Mouse (Mus musculus): ENCODE measurements around the gene Vsig10. TPM values are rescaled to one million over a fixed set of nuclear protein-coding genes. Genes with fewer than 3 reads are reported as not detected.
"Not testable (repeated sequence)": the region's sequence is repeated elsewhere in the genome, so short reads cannot be mapped to it uniquely, and the experiment has no call there.

Gene Vsig10
- polyA plus RNA-seq, 1 experiment from 2014 or later: 3.9 TPM

DNA sequence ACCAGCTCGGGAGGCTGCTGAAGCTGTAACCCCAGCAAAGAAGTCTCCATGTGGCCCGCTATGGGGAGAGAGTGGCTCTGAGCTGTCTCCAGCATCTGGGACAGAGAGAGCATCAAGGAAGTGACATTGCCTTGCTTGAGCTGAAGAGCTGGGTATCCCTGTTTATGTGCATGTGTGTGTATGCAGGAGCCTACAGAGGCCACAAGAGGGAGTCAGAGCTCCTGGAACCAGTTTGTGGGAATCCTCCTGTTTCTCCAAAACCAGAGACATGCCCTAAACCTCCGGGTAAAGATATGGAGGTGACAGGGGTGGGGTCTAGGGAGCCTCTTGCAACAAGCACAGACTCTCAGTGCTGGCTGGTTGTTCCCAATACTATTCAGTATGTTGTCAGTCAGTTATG lies 27.6 kb upstream of the Vsig10 start:
- Histone ChIP-seq H3K9me3 (ENCODE audit: control insufficient read depth, low read length) (no peaks in the 10 kb centered on the region), H3K36me3 (ENCODE audit: control insufficient read depth, insufficient read depth, low read length) (no peaks in the 10 kb centered on the region), H3K9ac (ENCODE audit: low read depth, low read length) (no peak overlapping the region), H3K27me3 (replicated peaks; ENCODE audit: control insufficient read depth, insufficient read depth, low read length) (no peaks in the 10 kb centered on the region), H3K27ac (replicated peaks; ENCODE audit: low read depth, low read length) (no peak overlapping the region), H3K4me3 (ENCODE audit: low read depth, low read length) (no peak overlapping the region), H3K4me1 (ENCODE audit: control insufficient read depth, insufficient read depth, low read length) (peaks cover 7% of the 10 kb centered on the region; the same call in 1 of the 2 replicates), H3K4me2 (ENCODE audit: low read depth, low read length) (no peak overlapping the region)
- WGBS: 83% methylated on average over 3 of the region's 3 CpGs
- DNase-seq (ENCODE audit: low spot score) (no peak), ATAC-seq (ENCODE audit: low read depth) (no peak)

DNA sequence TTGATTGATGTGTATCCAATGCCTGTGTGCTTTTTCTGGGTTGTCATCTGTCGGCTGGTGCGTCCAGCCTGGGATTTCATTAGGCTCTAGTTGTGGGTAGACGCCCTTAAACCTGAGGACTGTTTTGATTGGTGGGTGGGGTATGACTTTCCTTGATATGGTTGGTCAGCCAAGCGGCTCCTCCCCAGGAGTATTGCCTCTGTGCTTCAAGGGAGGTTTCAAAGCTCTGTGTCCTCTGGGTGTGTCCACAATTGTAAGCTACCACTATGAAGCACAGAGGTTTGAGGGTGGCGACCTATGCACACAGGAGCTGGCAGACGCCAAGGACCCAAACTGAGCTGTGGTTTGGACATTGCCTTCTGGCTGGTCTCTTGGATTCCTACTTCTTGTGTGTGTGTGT lies 26.3 kb upstream of the Vsig10 start:
- no peak for DNase-seq (ENCODE audit: low spot score)
- Histone ChIP-seq H3K27me3 (replicated peaks; ENCODE audit: control insufficient read depth, insufficient read depth, low read length) (no peaks in the 10 kb centered on the region), H3K9me3 (ENCODE audit: control insufficient read depth, low read length) (no peaks in the 10 kb centered on the region), H3K4me2 (ENCODE audit: low read depth, low read length) (no peak overlapping the region), H3K4me3 (ENCODE audit: low read depth, low read length) (no peak overlapping the region), H3K36me3 (ENCODE audit: control insufficient read depth, insufficient read depth, low read length) (no peaks in the 10 kb centered on the region), H3K27ac (replicated peaks; ENCODE audit: low read depth, low read length) (no peak overlapping the region), H3K4me1 (ENCODE audit: control insufficient read depth, insufficient read depth, low read length) (peaks cover 6% of the 10 kb centered on the region; the same call in 1 of the 2 replicates), H3K9ac (ENCODE audit: low read depth, low read length) (no peak overlapping the region)
- no peak for ATAC-seq (ENCODE audit: low read depth)
- WGBS: 80% methylated on average over 6 of the region's 6 CpGs

DNA sequence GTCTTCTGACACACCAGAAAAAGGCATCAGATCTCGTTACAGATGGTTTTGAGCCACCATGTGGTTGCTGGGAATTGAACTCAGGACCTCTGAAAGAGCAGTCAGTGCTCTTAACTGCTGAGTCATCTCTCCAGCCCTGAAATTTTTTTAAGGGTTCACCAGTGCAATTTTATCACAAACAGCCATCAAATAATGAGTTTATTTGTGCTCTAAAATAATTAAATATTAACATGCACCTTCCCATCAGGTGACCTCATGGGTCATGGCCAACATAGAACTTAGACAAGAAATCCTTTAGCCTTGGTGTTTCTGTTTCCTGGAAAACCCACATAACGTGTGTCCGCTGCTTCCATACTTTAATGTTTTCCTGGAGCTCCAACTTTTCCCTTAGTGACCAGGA lies 25.1 kb upstream of the Vsig10 start:
- DNase-seq (ENCODE audit: low spot score); H3K27me3 ChIP-seq (replicated peaks; ENCODE audit: control insufficient read depth, insufficient read depth, low read length); H3K27ac ChIP-seq (replicated peaks; ENCODE audit: low read depth, low read length); H3K4me2 ChIP-seq (ENCODE audit: low read depth, low read length); H3K9ac ChIP-seq (ENCODE audit: low read depth, low read length); ATAC-seq (ENCODE audit: low read depth); H3K36me3 ChIP-seq (ENCODE audit: control insufficient read depth, insufficient read depth, low read length); H3K4me3 ChIP-seq (ENCODE audit: low read depth, low read length); H3K9me3 ChIP-seq (ENCODE audit: control insufficient read depth, low read length); H3K4me1 ChIP-seq (ENCODE audit: control insufficient read depth, insufficient read depth, low read length): not testable (repeated sequence)
- WGBS: 78% methylated on average over 3 of the region's 3 CpGs

DNA sequence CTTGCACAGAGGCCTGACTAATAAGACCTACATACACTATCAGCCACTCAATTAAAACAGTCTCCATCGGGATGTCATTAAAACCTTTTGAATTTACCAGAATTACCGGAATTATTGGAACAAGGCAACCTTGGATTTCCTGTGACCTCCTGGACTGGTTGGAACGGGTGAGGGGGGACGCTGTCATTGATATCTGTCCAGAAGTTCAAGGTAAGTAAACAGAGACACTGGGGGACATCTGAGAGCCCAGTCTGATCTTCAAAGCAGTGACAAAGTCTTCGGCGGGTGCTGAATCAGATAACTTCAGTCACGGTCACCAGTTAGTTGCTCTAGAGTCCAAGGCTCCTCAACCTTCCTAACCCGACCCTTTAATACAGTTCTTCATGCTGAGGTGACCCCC lies 23.9 kb upstream of the Vsig10 start:
- H3K9ac ChIP-seq (ENCODE audit: low read depth, low read length): no peak overlapping the region
- no peak overlapping the region for H3K4me2 ChIP-seq (ENCODE audit: low read depth, low read length)
- no peak overlapping the region for H3K4me3 ChIP-seq (ENCODE audit: low read depth, low read length)
- 87% methylated on average over 8 of the region's 8 CpGs for WGBS
- no peaks in the 10 kb centered on the region for H3K27me3 ChIP-seq (replicated peaks; ENCODE audit: control insufficient read depth, insufficient read depth, low read length)
- H3K4me1 ChIP-seq (ENCODE audit: control insufficient read depth, insufficient read depth, low read length): no peaks in the 10 kb centered on the region
- no peaks in the 10 kb centered on the region for H3K36me3 ChIP-seq (ENCODE audit: control insufficient read depth, insufficient read depth, low read length)
- H3K27ac ChIP-seq (replicated peaks; ENCODE audit: low read depth, low read length): no peak overlapping the region
- DNase-seq (ENCODE audit: low spot score): no peak
- no peak for ATAC-seq (ENCODE audit: low read depth)
- no peaks in the 10 kb centered on the region for H3K9me3 ChIP-seq (ENCODE audit: control insufficient read depth, low read length)

DNA sequence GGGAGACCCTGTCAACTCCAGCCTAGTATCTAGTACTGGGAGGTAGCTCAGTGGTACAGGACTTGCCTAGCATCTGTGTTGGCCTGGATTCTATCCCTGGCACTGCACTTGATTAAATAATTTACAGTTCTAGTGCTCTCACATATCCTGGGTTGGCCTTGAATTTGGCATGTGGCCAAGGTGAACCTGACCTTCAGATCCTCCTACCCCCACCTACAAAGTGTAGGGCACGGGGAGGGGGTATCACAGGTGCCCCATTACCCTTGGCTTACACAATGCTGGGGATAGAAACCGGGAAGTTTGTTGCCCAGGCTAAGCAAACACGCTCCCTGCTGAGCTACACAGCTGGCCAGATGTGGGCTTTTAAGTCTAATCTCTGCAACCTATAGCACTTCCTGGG lies 16.0 kb upstream of the Vsig10 start:
- 59% methylated on average over 3 of the region's 3 CpGs for WGBS
- Histone ChIP-seq H3K9me3 (ENCODE audit: control insufficient read depth, low read length) (no peaks in the 10 kb centered on the region), H3K4me1 (ENCODE audit: control insufficient read depth, insufficient read depth, low read length) (no peaks in the 10 kb centered on the region), H3K9ac (ENCODE audit: low read depth, low read length) (no peak overlapping the region), H3K4me3 (ENCODE audit: low read depth, low read length) (no peak overlapping the region), H3K27me3 (replicated peaks; ENCODE audit: control insufficient read depth, insufficient read depth, low read length) (no peaks in the 10 kb centered on the region), H3K4me2 (ENCODE audit: low read depth, low read length) (no peak overlapping the region), H3K27ac (replicated peaks; ENCODE audit: low read depth, low read length) (no peak overlapping the region), H3K36me3 (ENCODE audit: control insufficient read depth, insufficient read depth, low read length) (no peaks in the 10 kb centered on the region)
- DNase-seq (ENCODE audit: low spot score) (no peak), ATAC-seq (ENCODE audit: low read depth) (no peak)

DNA sequence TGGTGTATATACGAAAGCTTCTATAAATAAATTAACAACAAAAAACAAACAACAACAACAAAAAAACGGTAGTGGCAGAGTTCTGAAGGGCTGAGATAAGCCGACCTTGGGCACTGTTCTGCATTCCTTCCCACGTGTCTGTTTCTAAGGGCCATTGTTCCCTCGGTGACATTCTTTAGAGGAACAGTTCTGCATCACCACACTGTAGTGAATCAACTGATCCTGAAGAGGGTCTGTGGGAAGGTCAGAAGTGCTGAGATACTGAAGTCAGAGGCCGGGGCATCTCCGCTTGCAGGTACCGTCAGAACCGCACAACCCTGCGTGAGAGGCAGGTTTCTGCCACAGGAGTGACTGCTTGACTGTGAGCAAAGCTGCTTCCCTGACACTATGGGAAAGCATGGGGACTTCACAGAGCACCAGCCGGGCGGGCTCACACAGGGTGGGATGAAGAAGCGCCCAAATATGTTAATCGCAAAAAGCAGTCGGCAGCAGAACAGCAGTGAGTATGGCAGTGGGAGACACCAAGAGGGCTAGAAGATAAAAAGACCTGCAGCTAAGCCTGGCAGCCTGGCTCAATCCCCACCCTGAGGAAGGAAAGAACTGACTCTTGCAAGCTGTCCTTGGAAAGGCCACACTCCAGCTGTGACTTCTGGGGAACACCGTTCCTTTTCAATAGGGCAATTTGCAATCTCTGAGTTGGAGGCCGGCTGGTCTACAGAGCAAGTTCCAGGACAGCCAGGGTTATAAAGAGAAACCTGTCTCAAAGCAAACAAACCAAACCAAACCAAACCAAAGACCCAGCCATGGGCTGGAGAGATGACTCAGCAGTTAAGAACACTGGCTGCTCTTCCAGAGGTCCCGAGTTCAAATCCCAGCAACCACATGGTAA lies 14.9 kb upstream of the Vsig10 start:
- no peaks in the 10 kb centered on the region for H3K9me3 ChIP-seq (ENCODE audit: control insufficient read depth, low read length)
- H3K9ac ChIP-seq (ENCODE audit: low read depth, low read length): no peak overlapping the region
- DNase-seq (ENCODE audit: low spot score) (no peak), ATAC-seq (ENCODE audit: low read depth) (no peak)
- no peaks in the 10 kb centered on the region for H3K4me1 ChIP-seq (ENCODE audit: control insufficient read depth, insufficient read depth, low read length)
- no peak overlapping the region for H3K4me3 ChIP-seq (ENCODE audit: low read depth, low read length)
- H3K27ac ChIP-seq (replicated peaks; ENCODE audit: low read depth, low read length): no peak overlapping the region
- 64% methylated on average over 18 of the region's 18 CpGs for WGBS
- H3K4me2 ChIP-seq (ENCODE audit: low read depth, low read length): no peak overlapping the region
- no peaks in the 10 kb centered on the region for H3K36me3 ChIP-seq (ENCODE audit: control insufficient read depth, insufficient read depth, low read length)
- H3K27me3 ChIP-seq (replicated peaks; ENCODE audit: control insufficient read depth, insufficient read depth, low read length): no peaks in the 10 kb centered on the region

DNA sequence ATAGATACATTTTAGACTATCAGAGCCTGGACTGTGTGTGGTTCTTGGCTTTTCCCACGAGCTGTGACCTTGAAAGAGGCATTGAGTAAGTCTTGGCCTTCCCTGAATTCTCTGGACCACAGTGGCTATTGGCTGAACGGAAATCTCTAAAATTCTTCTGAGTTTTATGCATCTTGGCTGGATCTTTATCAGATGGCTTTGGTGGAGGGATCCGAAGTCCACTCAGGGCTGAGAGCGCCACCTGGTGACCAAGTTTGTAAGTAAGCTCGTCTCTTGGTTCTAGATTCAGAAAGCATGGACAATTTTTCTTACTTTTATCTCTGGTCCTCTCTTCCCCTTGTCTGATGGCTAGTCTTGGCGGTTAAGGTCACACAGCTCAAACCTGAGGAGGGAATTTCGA lies 13.9 kb upstream of the Vsig10 start:
- Histone ChIP-seq H3K4me2 (ENCODE audit: low read depth, low read length) (no peak overlapping the region), H3K4me3 (ENCODE audit: low read depth, low read length) (no peak overlapping the region), H3K27me3 (replicated peaks; ENCODE audit: control insufficient read depth, insufficient read depth, low read length) (no peaks in the 10 kb centered on the region), H3K4me1 (ENCODE audit: control insufficient read depth, insufficient read depth, low read length) (no peaks in the 10 kb centered on the region), H3K9me3 (ENCODE audit: control insufficient read depth, low read length) (no peaks in the 10 kb centered on the region), H3K9ac (ENCODE audit: low read depth, low read length) (no peak overlapping the region), H3K27ac (replicated peaks; ENCODE audit: low read depth, low read length) (no peak overlapping the region), H3K36me3 (ENCODE audit: control insufficient read depth, insufficient read depth, low read length) (no peaks in the 10 kb centered on the region)
- WGBS: 71% methylated on average over 7 of the region's 7 CpGs
- DNase-seq (ENCODE audit: low spot score) (peak; percentile 81), ATAC-seq (ENCODE audit: low read depth) (peak; percentile 26; the same call in 1 of the 2 replicates)

DNA sequence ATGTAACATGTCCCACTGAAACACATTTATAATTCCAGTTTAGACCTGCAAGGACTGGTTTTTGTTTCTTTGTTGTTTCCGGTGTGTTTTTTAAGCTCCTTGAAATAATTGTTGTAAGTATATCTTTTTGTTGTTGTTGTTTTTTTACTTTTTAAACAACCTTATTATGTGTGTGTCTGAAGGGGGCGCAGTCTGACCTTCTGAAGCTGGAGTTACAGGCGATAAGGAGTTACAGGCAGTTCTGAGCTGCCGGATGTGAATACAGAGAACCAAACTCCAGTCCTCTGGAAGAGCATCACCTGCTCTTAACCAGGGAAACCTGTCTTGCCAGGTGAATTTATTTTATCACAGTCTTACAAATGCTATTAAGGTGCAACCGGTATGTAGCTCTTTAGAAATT lies 13.1 kb upstream of the Vsig10 start:
- Histone ChIP-seq H3K4me1 (ENCODE audit: control insufficient read depth, insufficient read depth, low read length) (no peaks in the 10 kb centered on the region), H3K4me3 (ENCODE audit: low read depth, low read length) (no peak overlapping the region), H3K27ac (replicated peaks; ENCODE audit: low read depth, low read length) (no peak overlapping the region), H3K36me3 (ENCODE audit: control insufficient read depth, insufficient read depth, low read length) (no peaks in the 10 kb centered on the region), H3K4me2 (ENCODE audit: low read depth, low read length) (no peak overlapping the region), H3K27me3 (replicated peaks; ENCODE audit: control insufficient read depth, insufficient read depth, low read length) (no peaks in the 10 kb centered on the region), H3K9me3 (ENCODE audit: control insufficient read depth, low read length) (no peaks in the 10 kb centered on the region), H3K9ac (ENCODE audit: low read depth, low read length) (no peak overlapping the region)
- DNase-seq (ENCODE audit: low spot score) (no peak), ATAC-seq (ENCODE audit: low read depth) (no peak)
- 90% methylated on average over 5 of the region's 5 CpGs for WGBS

DNA sequence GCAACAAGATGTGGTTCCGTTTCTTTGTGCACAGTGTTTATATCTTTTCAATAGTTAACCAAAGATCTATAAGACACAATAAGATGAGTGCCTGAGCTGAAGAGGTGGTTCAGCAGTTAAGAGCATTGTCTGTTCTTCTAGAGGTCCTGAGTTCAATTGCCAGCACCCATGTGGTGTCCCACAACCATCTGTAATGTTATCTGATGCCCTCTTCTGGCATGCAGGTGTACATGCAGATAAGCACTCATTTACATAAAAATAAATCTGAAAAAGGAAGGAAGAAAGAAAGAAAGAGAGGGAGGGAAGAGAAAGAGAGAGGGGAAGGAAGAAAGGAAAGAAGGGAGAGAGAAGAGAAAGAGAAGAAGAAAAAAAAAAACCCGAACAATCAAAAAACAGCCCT lies 12.1 kb upstream of the Vsig10 start:
- no peak overlapping the region for H3K4me2 ChIP-seq (ENCODE audit: low read depth, low read length)
- DNase-seq (ENCODE audit: low spot score) (no peak), ATAC-seq (ENCODE audit: low read depth) (no peak)
- H3K9ac ChIP-seq (ENCODE audit: low read depth, low read length): no peak overlapping the region
- no peaks in the 10 kb centered on the region for H3K9me3 ChIP-seq (ENCODE audit: control insufficient read depth, low read length)
- H3K27ac ChIP-seq (replicated peaks; ENCODE audit: low read depth, low read length): no peak overlapping the region
- WGBS: 92% methylated on average over 2 of the region's 2 CpGs
- H3K4me1 ChIP-seq (ENCODE audit: control insufficient read depth, insufficient read depth, low read length): no peaks in the 10 kb centered on the region
- H3K4me3 ChIP-seq (ENCODE audit: low read depth, low read length): no peak overlapping the region
- H3K27me3 ChIP-seq (replicated peaks; ENCODE audit: control insufficient read depth, insufficient read depth, low read length): no peaks in the 10 kb centered on the region
- no peaks in the 10 kb centered on the region for H3K36me3 ChIP-seq (ENCODE audit: control insufficient read depth, insufficient read depth, low read length)

Data from embryonic facial prominence, embryonic 14.5 days (tissue).